Mouse (Mus musculus) mouse trophoblast stem cell (cell line): ENCODE data around the gene 4930562C15Rik.

Source experiments
- in situ Hi-C, 2 experiments: fragments of 300-500 bp; cut with MseI, MboI; formaldehyde crosslinking; loops; 2 replicates in 1 of 2; 3 replicates in 1 of 2; pipeline ENCODE4 v1.15.1; 2025

4930562C15Rik gene

DNA sequence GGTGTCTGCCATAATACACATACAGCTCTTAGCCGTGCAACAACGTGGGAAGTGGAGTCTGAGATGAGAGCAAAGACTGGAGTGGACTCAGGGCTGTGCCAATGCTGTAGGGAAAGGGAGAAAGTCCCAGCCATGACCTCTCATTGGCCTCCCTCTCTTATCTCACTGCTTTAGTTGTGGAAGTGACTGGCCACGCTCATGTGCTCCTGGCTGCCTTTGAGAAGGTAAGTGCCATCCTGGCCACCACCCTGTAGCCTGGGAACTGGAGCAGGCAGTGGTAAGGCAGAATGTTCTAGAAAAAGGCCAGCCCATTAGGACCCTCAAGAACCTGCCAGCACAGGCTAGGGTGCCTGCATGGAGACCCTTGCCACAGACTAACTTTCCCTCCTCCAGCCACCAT is 80.7 kb downstream of the 4930562C15Rik start:
- in situ Hi-C loops = no loop called here

DNA sequence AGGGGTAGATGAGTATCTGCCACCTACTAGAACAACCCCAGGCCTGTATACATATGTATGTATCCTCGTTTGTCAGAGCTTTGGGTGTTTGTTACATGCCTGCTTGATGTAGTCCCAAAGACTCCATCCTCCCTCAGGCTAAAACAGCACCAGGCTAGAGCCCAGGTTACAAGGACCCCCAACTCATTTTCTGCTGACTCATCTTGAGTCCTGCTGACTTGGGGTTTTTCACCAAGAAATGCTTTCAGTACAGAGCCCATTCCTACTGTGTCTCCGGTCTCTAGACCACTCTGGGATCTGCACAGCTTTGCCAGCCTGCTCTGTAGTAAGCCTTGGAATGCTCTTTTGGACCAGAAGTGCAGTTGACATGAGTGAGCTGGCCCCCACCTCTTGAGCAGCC is 81.4 kb downstream of the 4930562C15Rik start:
- in situ Hi-C loops = no loop called here
